Mouse (Mus musculus): Measurements from ENCODE around the gene Pcgf5.

DNA sequence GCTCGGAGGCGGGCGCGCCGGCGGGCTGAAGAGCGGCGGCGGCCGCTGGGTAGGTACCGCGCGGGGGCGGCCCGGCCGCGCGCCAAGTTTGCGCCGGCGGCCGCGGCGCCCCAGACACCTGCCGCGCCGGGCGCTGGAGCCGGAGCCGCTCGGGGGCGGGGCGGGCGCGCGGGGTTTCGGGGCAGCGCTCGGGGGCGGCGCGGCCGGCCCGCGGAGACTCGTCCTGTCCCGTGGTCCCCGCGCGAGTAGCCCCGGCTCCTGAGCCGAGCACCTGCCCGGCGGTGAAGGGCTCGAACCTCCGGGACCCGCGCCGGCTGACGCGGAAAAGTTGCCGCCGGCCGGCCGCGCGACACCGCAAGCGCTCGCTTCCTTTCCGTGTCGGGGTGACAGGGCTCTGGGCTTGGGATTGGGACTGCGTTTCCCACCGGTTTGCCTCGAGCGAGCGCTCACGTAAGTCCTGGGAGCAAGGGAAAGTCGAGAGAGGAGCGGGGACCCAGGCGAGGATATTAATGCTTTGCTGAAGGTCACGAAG lies 61.8 kb downstream of the Pcgf5 start:
- no peak for TF ChIP-seq EP300 (IDR thresholded peaks at IDR 0.05; ENCODE audit: insufficient read depth, low read depth, low read length)
- TF ChIP-seq CTCF (IDR thresholded peaks at IDR 0.05; ENCODE audit: low read depth, low read length): no peak
- TF ChIP-seq POLR2A (IDR thresholded peaks at IDR 0.05; ENCODE audit: insufficient read depth, low read length): no peak
